Mouse (Mus musculus) neutrophil, adult 5-6 weeks (primary cell): ENCODE measurements around the gene S100b. TPM values are rescaled to one million over a fixed set of nuclear protein-coding genes. Genes with fewer than 3 reads are reported as not detected.
A peak's percentile ranks its signal among the peaks of the same experiment; 100 is the strongest.

Source experiments
- ATAC-seq: fragments of 151-379, 151-347 bp; 2 replicates; pipeline ENCODE4 v1.8.0; 2017; ENCODE audit warnings: mild to moderate bottlenecking, moderate TSS enrichment; ENCODE audit not compliant: insufficient number of reproducible peaks, poor library complexity, low FRiP score, severe bottlenecking; ENCODE audit errors: extremely low read depth
- total RNA-seq: library from RNA; stranded (forward); fragments of 200-1000 nt; gene quantifications from 2 replicates; pipeline ENCODE4 v1.2.3, GENCODE M21; 2017

S100b gene
- total RNA-seq, 1 experiment from 2014 or later: not detected

- ATAC-seq: no peak
Measured at GRCm38 (mm10) chr10:76257719-76258390, 4.2 kb downstream of the S100b start.

DNA sequence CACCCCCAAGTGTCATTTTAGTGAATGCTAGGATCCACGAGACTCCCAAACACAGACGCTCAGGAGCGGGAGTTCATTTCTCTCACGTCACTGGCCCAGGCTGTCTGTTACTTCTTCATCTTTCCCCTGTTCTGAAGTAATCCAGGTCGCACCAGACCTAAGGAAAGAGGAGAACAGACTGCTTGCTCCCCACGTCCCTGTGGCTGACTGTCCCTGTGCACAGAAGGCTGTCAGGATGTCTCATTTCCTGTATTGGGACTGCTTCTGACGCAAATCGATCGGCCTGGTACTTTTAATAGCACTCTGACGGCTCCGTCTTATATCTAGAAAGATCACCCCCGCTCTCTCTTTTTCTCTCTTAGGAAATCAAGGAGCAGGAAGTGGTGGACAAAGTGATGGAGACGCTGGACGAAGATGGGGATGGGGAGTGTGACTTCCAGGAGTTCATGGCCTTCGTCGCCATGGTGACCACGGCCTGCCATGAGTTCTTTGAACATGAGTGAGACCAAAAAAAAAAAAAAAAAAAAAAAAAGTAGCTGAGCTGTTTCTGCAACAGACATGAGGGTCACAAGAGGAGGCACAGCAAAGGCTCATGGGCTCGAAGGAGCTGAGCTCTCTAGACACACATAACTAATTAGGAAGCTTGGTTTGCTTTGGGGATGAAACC lies 6.0 kb downstream of the S100b start:
- no peak for ATAC-seq

DNA sequence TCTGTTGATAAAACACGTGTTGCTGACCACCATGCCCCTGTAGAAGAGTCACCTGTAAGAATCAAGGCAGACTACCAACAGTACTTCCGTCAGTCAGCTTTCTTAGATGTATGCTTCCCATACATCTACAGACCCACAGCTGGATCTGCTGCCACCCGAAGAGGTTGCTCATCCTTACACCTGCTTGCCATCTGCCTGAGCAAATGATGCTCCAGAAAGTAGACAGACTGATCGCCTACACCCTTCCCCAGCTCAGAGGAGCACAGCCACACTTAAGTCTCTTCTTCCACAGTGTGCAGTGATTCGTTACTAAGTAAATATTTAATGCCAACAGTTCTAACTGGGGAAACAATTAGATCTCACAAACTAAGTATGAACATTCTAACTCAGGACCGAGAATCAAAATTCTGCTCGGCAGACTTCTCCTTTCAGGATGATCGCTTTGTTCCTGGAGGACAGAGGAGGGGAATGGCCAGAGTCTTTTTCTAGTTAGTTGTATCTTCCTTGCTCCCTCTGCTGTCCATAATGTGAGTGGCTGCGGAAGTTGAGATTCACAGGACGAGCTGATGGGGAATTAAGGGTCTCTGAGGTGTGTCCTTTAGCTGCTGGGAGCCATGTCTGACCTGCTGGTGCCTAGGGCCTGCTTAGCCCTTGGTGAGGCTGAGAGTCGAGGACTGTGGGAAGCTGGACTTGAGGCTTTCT lies 6.9 kb downstream of the S100b start:
- ATAC-seq: no peak

GRCm38 (mm10) chr10:76261447-76261846 lies 7.8 kb downstream of the S100b start:
- no peak for ATAC-seq

GRCm38 (mm10) chr10:76262431-76262830 lies 8.8 kb downstream of the S100b start:
- ATAC-seq: no peak

- peak; percentile 31; the same call in 1 of the 2 replicates for ATAC-seq
Measured at GRCm38 (mm10) chr10:76271238-76271637, 17.6 kb downstream of the S100b start.

GRCm38 (mm10) chr10:76275256-76275655 lies 21.6 kb downstream of the S100b start:
- ATAC-seq: no peak

- no peak for ATAC-seq
Measured at GRCm38 (mm10) chr10:76278541-76279097, 25.0 kb downstream of the S100b start.

DNA sequence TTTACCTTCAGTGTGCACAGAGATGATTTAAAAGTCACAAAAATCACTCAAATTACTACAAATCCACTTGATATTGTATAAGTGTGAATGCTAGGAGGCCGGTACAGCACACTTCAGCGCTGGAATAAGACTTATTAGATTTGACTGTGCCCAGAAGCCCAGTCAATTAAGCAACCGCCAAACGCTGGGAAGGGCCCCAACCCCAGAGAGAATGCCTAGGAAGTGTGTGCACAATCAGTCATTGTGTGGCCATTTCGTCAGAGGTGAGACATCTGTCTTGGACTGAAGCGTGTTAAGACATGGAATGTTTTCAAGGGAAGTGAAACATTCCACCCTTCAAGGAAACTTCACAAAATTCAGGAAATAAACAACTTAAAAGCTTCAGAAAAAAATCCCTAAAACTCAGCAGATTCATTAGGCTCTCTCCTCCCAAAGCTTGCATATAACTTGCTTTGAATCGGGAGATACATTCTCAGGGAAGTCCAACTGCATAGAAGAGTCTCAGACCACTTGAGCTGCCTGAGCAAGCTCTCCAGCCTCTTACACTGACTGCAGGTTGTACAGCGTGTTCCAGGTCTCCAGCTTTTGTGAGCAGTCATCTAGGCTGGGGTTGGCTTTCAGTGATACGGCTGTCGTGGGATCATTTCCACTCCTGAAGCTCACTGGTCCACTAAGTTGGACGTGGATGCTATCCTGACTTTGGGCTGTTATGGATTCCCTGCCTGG lies 34.8 kb downstream of the S100b start:
- ATAC-seq: no peak

DNA sequence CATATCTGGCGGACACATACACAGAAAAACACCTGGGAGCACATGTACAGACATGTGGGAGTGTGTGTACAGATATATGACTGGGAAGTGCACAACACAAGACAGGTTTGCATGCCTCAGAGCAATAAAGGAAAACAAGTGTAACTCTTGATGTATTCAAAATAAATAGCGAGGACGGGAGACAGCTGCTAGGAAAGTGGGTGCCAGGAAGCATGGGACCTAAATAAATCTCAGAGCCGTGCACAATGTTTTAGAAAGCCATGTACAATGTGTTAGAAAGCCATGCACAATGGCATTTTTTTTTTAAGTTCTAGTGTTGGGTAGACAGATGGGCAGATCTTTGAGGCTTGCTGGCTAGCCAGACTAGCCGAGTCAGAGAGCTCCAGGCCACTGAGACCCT lies 35.4 kb downstream of the S100b start:
- ATAC-seq: no peak

DNA sequence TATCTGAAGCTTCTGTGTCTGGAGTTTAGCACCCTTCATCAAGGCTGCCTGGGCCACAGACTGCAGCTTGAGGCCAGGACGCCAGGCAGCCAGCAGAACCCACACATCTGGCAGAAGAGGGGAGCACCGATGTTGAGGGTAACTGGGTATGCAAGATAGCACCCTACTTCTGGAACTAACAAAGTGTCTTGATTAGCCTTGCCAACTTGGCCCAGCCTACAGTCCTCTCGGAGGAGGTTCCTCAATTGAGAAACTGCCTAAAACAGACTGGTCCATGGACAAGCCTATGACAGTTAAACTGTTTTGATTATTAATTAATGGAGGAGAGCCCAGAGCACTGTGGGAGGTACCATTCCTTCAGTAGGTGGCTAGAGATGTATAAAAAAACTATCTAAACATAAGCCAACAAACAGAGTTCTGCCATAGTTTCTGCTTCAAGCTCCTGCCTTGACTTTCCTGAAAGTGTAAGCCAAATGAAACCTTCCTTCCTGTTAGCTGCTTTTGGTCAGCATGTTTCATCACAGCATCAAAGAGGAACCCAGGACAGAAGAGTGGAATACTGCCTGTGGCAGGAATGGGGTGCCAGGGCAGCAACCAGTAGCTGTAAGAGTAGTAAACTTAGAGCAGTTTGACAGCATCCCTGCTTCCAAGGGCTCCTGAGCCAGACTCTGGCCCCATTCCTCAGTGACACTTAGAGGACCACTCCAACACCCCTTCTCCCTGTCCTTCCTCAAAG lies 36.5 kb downstream of the S100b start:
- no peak for ATAC-seq

DNA sequence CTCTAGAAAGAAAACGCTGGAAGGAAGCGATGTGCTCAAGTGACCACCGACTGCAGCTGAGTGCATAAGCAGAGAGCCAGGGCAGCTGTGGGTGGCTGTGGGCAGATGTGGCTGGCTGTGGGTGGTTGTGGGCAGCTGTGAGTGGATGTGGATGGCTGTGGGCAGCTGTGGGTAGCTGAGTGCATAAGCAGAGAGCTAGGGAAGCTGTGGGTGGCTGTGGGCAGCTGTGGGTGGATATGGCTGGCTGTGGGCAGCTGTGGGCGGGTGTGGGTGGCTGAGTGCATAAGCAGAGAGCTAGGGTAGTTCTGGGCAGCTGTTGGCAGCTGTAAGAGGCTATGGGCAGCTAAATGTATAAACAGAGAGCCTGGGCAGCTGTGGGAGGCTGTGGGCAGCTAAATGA lies 39.6 kb downstream of the S100b start:
- no peak for ATAC-seq

DNA sequence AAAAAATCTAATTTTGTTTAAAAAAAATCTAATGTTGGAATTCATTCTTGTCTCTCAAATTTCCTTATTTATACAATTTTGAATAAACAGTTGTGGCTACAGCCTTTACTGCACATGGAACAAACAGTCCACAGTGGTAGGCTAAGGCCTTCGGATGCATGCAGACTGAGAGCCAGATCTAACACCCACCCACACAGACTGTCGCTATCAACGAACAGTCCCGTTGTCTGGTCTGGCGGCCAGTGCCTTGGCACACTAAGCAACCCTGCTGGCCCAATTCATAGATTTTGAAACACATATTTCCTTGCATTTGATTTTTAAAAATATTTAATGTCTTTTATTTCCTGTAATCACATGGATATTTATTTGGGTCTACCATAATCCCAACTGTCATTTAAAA lies 46.5 kb downstream of the S100b start:
- no peak for ATAC-seq

- ATAC-seq: no peak
Measured at GRCm38 (mm10) chr10:76306738-76307137, 53.1 kb downstream of the S100b start.

Other genes starting within 250 kb of the S100b start
- 6.1 and 10.6 TPM in 2 replicates for gene Zfp280b, start 221.2 kb upstream of the S100b start, total RNA-seq
- not detected in 2 replicates for gene Slc5a4b, start 142.9 kb upstream of the S100b start, total RNA-seq
- gene Slc5a4a, start 106.4 kb upstream of the S100b start, total RNA-seq: not detected in 2 replicates
- 7.4 and 8.6 TPM in 2 replicates for gene Prmt2, start 16.0 kb upstream of the S100b start, total RNA-seq
- 3.2 and 3.8 TPM in 2 replicates for gene Dip2a, start 91.4 kb downstream of the S100b start, total RNA-seq
- gene AC141477.1, start 186.6 kb downstream of the S100b start, total RNA-seq: 14.8 and 16.1 TPM in 2 replicates
- gene Pcnt, start 188.9 kb downstream of the S100b start, total RNA-seq: 46.9 and 50.8 TPM in 2 replicates
- not detected in 2 replicates for gene 2610028H24Rik, start 195.2 kb downstream of the S100b start, total RNA-seq
- gene Mcm3ap, start 215.1 kb downstream of the S100b start, total RNA-seq: 76.0 and 89.6 TPM in 2 replicates
- 2.4 and 3.8 TPM in 2 replicates for gene Ybey, start 215.3 kb downstream of the S100b start, total RNA-seq